Mouse (Mus musculus): ENCODE data around the gene Pradc1. TPM values are rescaled to one million over a fixed set of nuclear protein-coding genes. Genes with fewer than 3 reads are reported as not detected.

Gene Pradc1
- polyA plus RNA-seq, 1 experiment: 18.8 TPM

DNA sequence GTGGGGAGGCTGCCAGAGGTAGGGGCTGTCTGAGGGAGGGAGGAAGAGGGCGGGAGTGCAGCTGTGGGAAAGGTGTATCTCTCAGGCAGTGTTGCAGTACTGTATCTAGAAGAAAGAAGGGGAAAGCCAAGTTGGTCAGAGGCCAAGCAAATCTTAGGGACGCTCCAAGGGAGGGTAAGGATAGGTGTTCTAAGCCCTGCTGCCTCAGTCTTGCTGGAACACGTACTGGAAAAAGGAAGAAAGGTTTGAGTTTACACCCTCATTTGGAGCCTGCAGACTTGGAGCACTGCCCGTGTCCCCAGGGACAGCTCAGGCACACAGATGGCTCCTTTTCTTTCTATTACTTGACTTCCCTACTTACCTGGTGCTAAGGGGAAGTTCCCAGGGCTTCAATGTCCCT lies 10.6 kb downstream of the Pradc1 start:
- Histone ChIP-seq H3K27me3 (replicated peaks) (peaks cover 6% of the 10 kb centered on the region), H3K36me3 (replicated peaks; ENCODE audit: low read length) (peaks cover 73% of the 10 kb centered on the region)
- TF ChIP-seq FLI1 (IDR thresholded peaks at IDR 0.05; ENCODE audit: low read length): no peak
- no peak for TF ChIP-seq GATA1 (IDR thresholded peaks at IDR 0.05; ENCODE audit: borderline replicate concordance, low read length)

DNA sequence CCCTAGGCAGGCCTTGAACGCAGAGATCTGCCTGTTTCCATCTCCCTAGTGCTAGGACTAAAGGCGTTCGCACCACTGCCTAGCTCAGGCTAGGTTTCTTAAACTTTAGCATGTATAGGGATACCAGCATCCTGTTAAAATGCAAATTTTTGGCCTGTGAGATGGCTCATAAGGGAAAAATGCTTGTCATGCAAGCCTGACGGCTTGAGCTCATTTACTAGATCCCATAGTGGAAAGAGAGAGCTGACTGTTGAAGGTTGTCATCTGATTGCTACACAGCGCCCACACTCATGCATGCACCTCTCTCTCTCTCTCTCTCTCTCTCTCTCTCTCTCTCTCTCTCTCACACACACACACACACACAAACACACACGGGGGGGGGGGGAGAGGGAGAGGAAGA lies 15.1 kb downstream of the Pradc1 start:
- 0 out of 2 replicates have a peak, but pooled peaks cover 8% of the 10 kb centered on the region for H3K9me3 ChIP-seq
- TF ChIP-seq GATA1 (IDR thresholded peaks at IDR 0.05; ENCODE audit: borderline replicate concordance, low read length): no peak
- TF ChIP-seq FLI1 (IDR thresholded peaks at IDR 0.05; ENCODE audit: low read length): no peak
- peaks cover 38% of the 10 kb centered on the region for H3K36me3 ChIP-seq (replicated peaks; ENCODE audit: low read length)

More for the DNA sequence above, 10.6 kb downstream of the Pradc1 start:
- peaks cover 38% of the 10 kb centered on the region for H3K4me1 ChIP-seq
- H3K4me3 ChIP-seq (replicated peaks): no peak overlapping the region
- 0 out of 2 replicates have a peak, but pooled peaks cover 8% of the 10 kb centered on the region for H3K9me3 ChIP-seq

DNA sequence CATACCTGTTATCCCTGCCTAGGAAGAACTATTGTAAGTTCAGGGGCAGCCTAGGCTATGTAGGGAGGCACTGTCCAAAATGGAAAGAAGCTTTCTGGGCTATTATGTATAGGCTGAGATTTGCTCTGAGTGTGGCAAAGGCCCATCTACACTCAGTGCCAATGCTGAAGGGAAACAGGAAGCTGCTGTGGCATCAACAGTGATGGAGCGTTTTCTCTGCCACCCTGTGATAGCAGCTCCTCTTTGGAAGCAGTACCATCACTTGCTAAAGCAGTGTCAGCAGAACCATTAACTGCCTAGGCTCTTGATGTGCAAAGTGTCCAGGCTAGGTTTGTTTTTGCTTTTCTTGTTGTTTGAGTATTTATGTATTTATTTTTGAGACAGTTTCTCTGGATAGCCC lies 15.6 kb downstream of the Pradc1 start:
- Histone ChIP-seq H3K36me3 (replicated peaks; ENCODE audit: low read length) (peaks cover 34% of the 10 kb centered on the region), H3K27me3 (replicated peaks) (peaks cover 6% of the 10 kb centered on the region), H3K4me3 (replicated peaks) (no peak overlapping the region), H3K4me1 (peaks cover 41% of the 10 kb centered on the region), H3K9me3 (0 out of 2 replicates have a peak, but pooled peaks cover 8% of the 10 kb centered on the region)
- TF ChIP-seq GATA1 (IDR thresholded peaks at IDR 0.05; ENCODE audit: borderline replicate concordance, low read length) (no peak), FLI1 (IDR thresholded peaks at IDR 0.05; ENCODE audit: low read length) (no peak)

More for the DNA sequence above, 15.1 kb downstream of the Pradc1 start:
- Histone ChIP-seq H3K4me1 (peaks cover 38% of the 10 kb centered on the region), H3K4me3 (replicated peaks) (no peak overlapping the region), H3K27me3 (replicated peaks) (peaks cover 6% of the 10 kb centered on the region)

DNA sequence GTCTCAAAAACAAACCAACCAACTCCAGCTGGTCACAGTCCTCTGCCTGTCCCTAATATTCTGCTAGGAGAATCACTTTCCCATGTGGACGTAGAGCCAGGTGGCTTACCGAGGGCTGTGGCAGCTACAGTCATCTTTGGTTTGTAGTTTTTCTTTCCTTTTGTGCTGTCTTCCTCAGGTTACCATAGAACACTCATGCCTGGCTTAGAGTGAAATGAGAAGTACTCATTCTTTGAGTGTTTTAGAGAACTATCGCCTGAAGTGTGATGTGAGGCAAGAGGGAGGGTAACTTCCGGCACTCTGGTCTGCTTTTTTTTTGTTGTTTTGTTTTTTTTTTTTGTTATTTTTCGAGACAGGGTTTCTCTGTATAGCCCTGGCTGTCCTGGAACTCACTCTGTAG lies 17.9 kb downstream of the Pradc1 start:
- Histone ChIP-seq H3K27me3 (replicated peaks) (peaks cover 11% of the 10 kb centered on the region), H3K4me3 (replicated peaks) (no peak overlapping the region), H3K4me1 (peaks cover 41% of the 10 kb centered on the region), H3K36me3 (replicated peaks; ENCODE audit: low read length) (peaks cover 10% of the 10 kb centered on the region), H3K9me3 (0 out of 2 replicates have a peak, but pooled peaks cover 3% of the 10 kb centered on the region)
- TF ChIP-seq FLI1 (IDR thresholded peaks at IDR 0.05; ENCODE audit: low read length): no peak
- no peak for TF ChIP-seq GATA1 (IDR thresholded peaks at IDR 0.05; ENCODE audit: borderline replicate concordance, low read length)

DNA sequence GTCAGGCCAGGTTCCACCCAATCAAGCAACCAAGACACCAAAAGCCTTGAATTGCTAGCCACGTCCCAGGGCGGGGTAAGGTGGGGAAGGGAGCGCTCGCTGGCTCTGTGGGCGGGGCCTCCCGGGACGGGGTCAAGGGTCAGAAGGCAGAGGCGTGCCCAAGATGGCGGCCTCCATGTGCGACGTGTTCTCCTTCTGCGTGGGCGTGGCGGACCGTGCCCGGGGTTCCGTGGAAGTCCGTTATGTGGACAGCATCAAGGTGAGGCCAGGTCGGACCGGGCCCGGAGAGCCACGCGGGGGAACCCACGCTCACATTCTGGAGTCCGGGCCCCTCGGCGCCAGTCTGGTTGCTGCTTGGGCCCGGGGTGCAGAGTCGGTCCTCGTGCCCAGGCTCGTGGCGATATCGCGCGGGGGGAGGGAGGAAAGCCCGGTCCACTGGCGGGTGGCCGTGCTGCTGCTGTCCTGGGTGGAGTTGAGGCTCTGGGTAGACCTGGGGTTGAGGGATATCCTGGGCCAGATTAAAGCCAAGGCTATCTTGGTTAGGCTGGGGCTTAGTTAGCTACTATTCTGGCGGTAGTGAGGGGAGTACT lies 19.8 kb downstream of the Pradc1 start, which contains the start of gene Smyd5:
Smyd5 (plus strand) TSS at position 148 of the 590 bp plus-strand sequence.
- Histone ChIP-seq H3K27me3 (replicated peaks) (peaks cover 20% of the 10 kb centered on the region), H3K36me3 (replicated peaks; ENCODE audit: low read length) (no peaks in the 10 kb centered on the region), H3K9me3 (no peaks in the 10 kb centered on the region), H3K4me1 (peaks cover 37% of the 10 kb centered on the region), H3K4me3 (replicated peaks) (peak within 1 kb of the TSS; percentile 92)
- no peak for TF ChIP-seq FLI1 (IDR thresholded peaks at IDR 0.05; ENCODE audit: low read length)
- no peak for TF ChIP-seq GATA1 (IDR thresholded peaks at IDR 0.05; ENCODE audit: borderline replicate concordance, low read length)

DNA sequence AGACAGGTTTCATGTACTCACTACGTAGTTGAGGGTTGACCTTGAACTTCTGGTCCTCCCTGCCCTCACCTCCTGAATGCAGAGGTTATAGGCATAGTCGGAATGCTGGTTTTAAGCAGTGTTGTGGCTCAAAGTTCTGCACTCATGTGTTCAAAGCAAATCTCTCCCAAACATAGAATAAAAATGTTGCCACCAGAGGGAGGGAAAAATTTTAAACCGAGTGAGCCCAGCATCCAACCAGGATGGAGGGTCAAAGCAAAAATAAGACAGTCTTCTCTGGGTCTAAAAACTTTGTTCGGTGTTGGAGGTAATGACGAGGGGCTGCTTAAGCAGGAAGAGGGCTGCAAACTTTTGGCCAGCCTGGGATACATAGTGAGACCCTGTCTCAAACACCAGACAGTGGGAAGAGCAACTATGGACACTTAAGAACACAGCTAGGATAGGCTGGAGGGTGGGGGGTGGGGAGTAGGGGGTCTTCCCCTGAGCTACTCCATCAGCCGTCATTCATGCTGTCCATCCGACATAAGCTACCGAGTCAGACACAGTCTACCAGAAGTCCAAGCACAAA lies 20.4 kb downstream of the Pradc1 start:
- peaks cover 24% of the 10 kb centered on the region for H3K27me3 ChIP-seq (replicated peaks)
- H3K4me3 ChIP-seq (replicated peaks): peak overlapping the region; percentile 92
- no peaks in the 10 kb centered on the region for H3K36me3 ChIP-seq (replicated peaks; ENCODE audit: low read length)
- H3K9me3 ChIP-seq: no peaks in the 10 kb centered on the region
- no peak for TF ChIP-seq GATA1 (IDR thresholded peaks at IDR 0.05; ENCODE audit: borderline replicate concordance, low read length)
- TF ChIP-seq FLI1 (IDR thresholded peaks at IDR 0.05; ENCODE audit: low read length): no peak
- peaks cover 31% of the 10 kb centered on the region for H3K4me1 ChIP-seq

DNA sequence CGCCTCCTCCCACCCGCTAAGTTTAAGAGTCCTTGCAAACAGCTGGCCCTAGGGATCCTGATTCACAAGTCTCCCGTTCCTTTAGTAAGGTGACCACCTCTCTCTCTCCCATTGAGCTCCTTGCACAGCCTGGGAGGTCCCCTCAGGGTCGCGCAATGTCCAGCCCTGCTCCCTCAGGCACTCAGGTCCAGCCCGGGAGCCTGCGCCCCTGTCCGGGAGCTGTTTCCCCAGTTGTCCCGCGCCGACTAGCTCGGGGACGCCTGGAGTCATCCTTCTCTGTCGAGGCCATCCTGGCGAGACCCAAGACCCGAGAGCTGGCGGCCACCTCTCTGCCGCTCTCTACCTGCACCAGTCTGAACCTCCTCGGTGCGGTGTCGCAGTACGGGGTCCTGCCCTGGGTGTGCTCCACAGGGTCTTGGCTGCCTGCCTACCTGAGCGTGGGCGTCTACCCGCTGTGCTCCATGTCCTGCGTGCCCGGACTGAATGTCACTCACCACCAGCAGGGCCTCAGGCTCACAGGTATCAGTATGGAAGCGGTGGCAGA lies 27.9 kb downstream of the Pradc1 start, which contains the start of gene Noto:
Noto (plus strand) TSS at position 51 of the 544 bp plus-strand sequence.
- Histone ChIP-seq H3K4me3 (replicated peaks) (no peak within 1 kb of the TSS), H3K4me1 (no peaks in the 10 kb centered on the region; the same call in 1 of the 2 replicates), H3K36me3 (replicated peaks; ENCODE audit: low read length) (no peaks in the 10 kb centered on the region), H3K27me3 (replicated peaks) (peaks cover 69% of the 10 kb centered on the region), H3K9me3 (no peaks in the 10 kb centered on the region)
- TF ChIP-seq FLI1 (IDR thresholded peaks at IDR 0.05; ENCODE audit: low read length): no peak
- TF ChIP-seq GATA1 (IDR thresholded peaks at IDR 0.05; ENCODE audit: borderline replicate concordance, low read length): no peak

DNA sequence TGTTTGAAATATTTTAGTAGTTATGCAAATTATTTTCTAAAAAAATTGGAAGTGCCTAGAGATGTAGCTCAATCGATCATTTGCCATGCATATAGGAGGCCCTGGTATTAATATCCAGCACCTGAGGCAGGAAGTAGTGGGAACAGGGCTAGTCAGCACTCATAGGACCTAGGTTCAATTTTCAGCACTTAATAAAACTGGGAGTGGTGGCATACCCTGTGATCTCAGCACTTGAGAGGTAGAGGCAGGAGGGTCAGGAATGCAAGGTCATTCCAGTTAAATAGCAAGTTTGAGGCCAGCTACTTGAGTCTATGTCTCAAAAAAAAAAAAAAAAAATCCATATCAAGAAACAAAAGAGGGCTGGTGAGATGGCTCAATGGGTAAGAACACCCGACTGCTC lies 32.6 kb downstream of the Pradc1 start:
- no peak overlapping the region for H3K4me3 ChIP-seq (replicated peaks)
- no peaks in the 10 kb centered on the region for H3K9me3 ChIP-seq
- no peaks in the 10 kb centered on the region; the same call in 1 of the 2 replicates for H3K4me1 ChIP-seq
- H3K27me3 ChIP-seq (replicated peaks): peaks cover 72% of the 10 kb centered on the region
- H3K36me3 ChIP-seq (replicated peaks; ENCODE audit: low read length): no peaks in the 10 kb centered on the region
- no peak for TF ChIP-seq FLI1 (IDR thresholded peaks at IDR 0.05; ENCODE audit: low read length)
- no peak for TF ChIP-seq GATA1 (IDR thresholded peaks at IDR 0.05; ENCODE audit: borderline replicate concordance, low read length)

DNA sequence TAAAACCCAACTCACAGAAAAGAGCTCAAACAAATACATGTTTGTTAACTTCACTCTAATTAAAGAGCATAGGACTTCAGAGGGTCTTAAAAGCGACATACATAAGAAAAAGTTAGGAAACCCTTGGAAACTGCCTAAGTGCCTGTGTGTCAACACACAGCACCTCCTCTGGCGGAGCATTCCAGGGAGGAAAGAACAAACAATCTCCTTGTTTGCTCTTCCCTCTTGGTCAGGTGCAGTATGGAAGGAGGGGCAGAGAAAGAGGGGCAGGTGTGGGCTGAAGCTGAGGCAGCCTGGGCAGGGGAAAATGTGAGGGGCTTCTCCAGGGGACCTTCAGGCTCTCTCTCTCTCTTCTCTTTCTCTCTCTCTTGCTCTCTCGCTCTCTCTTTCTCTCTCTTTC lies 35.9 kb downstream of the Pradc1 start:
- Histone ChIP-seq H3K4me3 (replicated peaks) (no peak overlapping the region), H3K4me1 (peaks cover 2% of the 10 kb centered on the region), H3K27me3 (replicated peaks) (peaks cover 55% of the 10 kb centered on the region), H3K9me3 (no peaks in the 10 kb centered on the region), H3K36me3 (replicated peaks; ENCODE audit: low read length) (no peaks in the 10 kb centered on the region)
- TF ChIP-seq GATA1 (IDR thresholded peaks at IDR 0.05; ENCODE audit: borderline replicate concordance, low read length): no peak
- TF ChIP-seq FLI1 (IDR thresholded peaks at IDR 0.05; ENCODE audit: low read length): no peak

DNA sequence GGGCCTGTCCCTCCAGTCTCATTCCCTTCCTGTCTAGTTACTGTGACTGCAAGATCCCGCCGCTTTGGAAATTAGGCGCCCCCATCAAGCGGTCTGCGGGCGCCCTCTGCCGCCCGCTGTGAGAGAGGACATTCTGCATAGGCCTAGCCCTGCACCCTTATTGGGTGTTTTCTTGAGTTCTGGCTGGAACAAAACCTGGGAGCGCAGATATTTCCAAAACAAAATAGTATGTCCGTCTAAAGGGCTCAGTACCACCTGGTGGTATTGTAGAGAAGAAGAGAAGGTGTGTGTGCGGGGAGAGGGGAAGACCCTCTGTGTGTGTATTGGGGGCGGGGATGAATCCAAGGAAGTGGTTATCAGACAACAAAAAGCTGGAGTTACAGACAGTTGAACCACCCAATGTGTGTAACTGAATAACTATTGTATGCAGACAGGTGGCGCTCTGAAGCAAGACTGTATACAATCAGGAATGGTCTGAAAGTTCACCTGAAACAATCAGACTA lies 40.9 kb downstream of the Pradc1 start:
- no peaks in the 10 kb centered on the region for H3K9me3 ChIP-seq
- H3K4me1 ChIP-seq: peaks cover 17% of the 10 kb centered on the region
- peak overlapping the region; percentile 50 for H3K4me3 ChIP-seq (replicated peaks)
- no peak for TF ChIP-seq FLI1 (IDR thresholded peaks at IDR 0.05; ENCODE audit: low read length)
- TF ChIP-seq GATA1 (IDR thresholded peaks at IDR 0.05; ENCODE audit: borderline replicate concordance, low read length): no peak
- no peaks in the 10 kb centered on the region for H3K36me3 ChIP-seq (replicated peaks; ENCODE audit: low read length)
- peaks cover 77% of the 10 kb centered on the region for H3K27me3 ChIP-seq (replicated peaks)
